Mouse (Mus musculus) heart, postnatal 10 days (tissue): ENCODE measurements around the gene Sema7a. TPM values are rescaled to one million over a fixed set of nuclear protein-coding genes. Genes with fewer than 3 reads are reported as not detected.

Experiments used
- DNase-seq, 2 experiments: peaks; one replicate each; pipeline ENCODE4 v3.0.0; 2021
- intact Hi-C: fragments of 180-260 bp; cut with DNase I; formaldehyde crosslinking; loops from one replicate; pipeline ENCODE4 v1.15.1; 2025
- total RNA-seq, 2 experiments: library from RNA; stranded (reverse); gene quantifications; 2 replicates each; pipeline ENCODE4 v1.2.3; 2021

Gene Sema7a
- total RNA-seq, 2 experiments from 2014 or later, result 45.2 to 48.3 TPM

DNA sequence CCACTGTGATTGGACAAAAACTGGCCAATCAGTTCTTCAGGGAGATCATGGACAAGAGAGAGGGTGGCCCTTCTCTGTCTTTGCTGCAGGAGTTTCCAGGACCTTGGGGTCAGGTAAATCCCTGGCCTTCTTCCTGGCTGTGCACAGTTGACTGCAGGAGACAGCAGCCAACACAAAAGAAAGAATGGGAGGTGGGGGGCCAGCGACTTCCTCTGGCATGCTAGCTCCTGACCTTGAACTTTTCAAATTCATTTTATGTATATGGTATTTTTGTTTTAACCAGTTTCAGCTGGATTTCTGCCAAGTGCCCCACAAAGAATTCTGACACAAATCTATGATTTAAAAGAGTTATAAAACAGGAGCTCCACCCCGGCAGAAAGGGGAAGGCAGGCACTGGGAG, 63.4 kb downstream of the Sema7a start:
- intact Hi-C loops, result no loop called here
- DNase-seq, result no peak

DNA sequence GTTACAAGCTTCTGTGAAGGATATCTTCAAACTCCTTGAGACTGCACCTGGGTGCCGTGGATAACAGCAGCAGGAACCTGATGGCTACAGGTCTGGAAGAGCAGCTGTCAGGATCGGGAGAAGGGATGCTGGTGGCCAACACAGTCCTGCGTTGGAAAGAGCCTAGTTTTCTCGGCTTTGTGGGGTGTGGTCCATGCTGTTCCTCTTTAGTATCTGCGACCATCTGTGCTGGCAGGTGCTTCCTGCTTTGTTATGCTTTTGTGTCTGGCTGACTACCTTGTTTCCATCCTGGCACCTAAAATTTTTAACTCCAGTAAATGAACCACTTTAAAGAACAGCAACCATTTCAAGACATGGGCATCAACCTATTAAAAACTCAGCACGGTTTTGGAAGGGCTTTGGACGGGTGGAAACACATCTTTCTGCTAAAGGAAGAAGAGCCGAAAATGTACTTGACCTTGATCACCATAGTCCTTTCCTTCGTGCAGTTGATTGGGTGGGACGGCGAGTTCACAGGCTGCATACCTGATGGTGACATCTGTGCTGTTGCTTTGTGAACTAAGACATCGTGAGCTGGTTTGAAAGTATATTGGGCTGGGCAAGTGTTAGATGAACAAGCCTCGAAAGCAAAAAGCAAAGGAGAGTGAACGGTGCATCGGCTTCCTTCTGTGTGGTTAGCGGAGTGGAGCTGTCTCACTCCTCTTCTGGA, 66.0 kb downstream of the Sema7a start, which contains the start of gene Cyp11a1:
Gene Cyp11a1 (plus strand): TSS at position 659 of the 709 bp plus-strand sequence.
- intact Hi-C loops, result no loop called here
- no peak for DNase-seq

DNA sequence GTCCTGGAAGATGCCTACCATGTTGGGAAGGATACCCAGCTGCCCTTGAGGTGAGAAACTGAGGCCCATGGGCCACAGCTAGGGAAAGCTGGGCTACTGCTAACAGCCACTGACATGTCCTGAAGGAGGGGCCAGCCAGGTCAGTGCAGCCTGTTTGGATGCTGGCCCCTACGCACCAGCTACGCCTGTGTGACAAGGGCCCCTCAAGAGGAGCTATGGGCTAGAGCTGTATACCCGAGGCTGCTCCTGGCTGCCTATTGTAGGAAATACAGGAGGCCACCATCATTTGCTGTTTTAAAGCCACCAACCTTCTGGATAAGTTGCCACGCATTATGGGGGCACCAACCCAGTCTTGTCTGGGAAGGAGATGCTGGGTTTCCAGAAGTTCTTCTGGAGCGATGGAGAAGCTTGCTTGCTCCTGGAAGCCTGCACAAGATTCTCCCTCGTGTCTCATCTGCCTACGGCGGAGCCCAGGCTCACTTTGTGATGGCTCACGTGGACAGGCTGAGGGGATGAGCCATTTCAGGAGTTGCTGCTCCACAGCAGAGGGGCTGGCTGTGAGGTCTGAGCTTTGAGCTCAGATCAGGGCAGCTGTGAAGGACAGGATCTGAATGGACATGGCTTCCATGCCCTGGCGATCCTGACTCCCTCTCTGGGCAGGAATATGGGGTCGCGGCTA, 68.6 kb downstream of the Sema7a start:
- intact Hi-C loops, result no loop called here

DNA sequence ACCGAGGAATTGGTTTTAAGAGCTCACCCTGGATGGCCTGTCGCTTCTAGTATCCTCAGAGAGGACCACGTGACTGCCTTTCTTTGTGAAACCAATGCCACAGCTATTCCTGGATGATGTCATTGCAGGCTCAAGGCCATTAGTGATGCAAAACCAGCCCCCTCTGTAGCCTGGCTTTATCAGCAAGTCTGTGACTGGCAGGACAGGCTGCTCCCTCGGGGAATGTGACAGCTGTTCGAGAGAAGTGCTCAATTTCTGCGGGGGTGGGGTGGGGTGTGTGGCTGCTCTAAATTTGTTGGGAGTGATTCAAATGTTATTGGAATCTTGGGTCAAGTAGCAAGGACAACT, 69.1 kb downstream of the Sema7a start:
- intact Hi-C loops, result no loop called here
- DNase-seq, result peak; percentile 88 to 89

More for the DNA sequence above, 68.6 kb downstream of the Sema7a start:
- no peak for DNase-seq

DNA sequence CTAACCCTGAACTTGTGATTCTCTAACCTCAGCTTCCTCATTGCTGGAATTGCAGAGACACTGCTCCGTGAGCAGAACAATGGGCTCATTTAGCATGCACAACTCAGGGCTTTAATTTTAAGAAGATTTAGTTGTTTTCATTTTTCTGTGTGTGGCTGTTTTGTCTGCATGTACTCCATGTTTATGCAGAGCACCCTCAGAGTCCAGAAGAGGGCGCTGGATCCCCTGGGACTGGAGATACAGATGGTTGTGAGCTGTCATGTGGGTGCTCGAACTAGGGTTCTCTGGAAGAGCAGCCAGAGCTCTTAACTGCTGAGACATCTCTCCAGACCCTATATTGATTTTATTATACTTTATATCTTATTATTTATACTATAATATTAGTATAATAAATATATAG, 69.7 kb downstream of the Sema7a start:
- DNase-seq, result no peak
- intact Hi-C loops, result no loop called here

DNA sequence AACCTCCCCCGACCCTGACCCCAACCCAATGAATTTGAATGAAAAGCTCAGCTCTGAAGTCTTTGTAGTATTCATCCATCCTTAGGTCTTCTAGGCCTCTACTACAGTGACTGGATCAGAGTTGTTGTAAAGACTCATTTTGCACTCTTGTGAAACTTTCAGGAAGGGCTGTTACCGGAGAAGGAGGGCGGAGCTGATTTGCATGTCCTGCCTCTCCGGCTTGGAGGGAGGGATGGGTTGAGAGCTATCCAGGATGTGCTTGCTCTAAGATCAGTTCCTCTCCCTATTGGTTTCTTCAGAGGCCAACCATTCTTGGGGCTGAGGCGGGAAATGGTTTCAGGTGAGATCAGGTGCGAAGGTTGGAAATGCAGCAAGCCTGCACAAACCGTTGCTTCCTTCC, 71.1 kb downstream of the Sema7a start:
- intact Hi-C loops, result no loop called here

DNA sequence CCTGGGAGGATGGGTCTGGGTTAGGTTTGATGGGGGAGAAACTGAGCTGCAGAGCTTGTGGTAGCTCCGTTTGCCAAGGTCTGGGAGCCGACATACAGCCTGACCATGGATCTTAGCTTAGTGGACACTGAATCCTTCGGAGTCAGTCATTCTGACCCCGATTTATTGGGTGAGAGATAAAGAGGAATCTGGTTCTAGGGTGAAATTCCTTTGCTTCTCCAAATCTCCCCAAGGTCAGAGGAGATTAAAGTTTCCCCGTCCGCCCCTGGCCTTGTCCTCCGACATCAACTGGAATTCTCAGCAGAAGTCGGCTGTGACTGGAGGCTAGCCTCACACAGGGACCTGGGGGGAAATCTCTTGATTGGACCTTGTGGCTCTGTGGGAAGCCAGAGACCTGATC, 71.6 kb downstream of the Sema7a start:
- DNase-seq, result no peak

More for the DNA sequence above, 71.1 kb downstream of the Sema7a start:
- no peak for DNase-seq

More for the DNA sequence above, 71.6 kb downstream of the Sema7a start:
- intact Hi-C loops, result no loop called here

Other genes with a start within 250 kb of the Sema7a start
- 10 to 100 TPM in 1 of 2 experiments, 1 to 10 TPM in 1; 8.2 to 10.3 TPM for gene Edc3, start 231.6 kb upstream of the Sema7a start, total RNA-seq
- 10 to 100 TPM; 35.2 to 37.9 TPM for gene Clk3, start 174.3 kb upstream of the Sema7a start, total RNA-seq
- 1 to 10 TPM; 4.4 to 7.0 TPM for gene Arid3b, start 103.3 kb upstream of the Sema7a start, total RNA-seq
- 10 to 100 TPM; 69.4 to 81.8 TPM for gene Ubl7, start 29.1 kb upstream of the Sema7a start, total RNA-seq
- under 1 TPM; 0.35 to 0.50 TPM for gene Cyp11a1, start 66.3 kb downstream of the Sema7a start, total RNA-seq
- gene Stra6, start 123.7 kb downstream of the Sema7a start, total RNA-seq, result under 1 TPM; 0.12 to 0.20 TPM
- not detected for gene Ccdc33, start 178.7 kb downstream of the Sema7a start, total RNA-seq